Mouse (Mus musculus) cerebellum, adult 2 months (tissue): Measurements from ENCODE around the gene Tmem198b.

Source experiments
- CTCF ChIP-seq: fragments of 200-500 bp; IDR thresholded peaks from 2 replicates; pipeline ENCODE4 v1.5.1; 2011; ENCODE audit warnings: low read depth, mild to moderate bottlenecking, control low read depth, low read length, moderate library complexity, borderline replicate concordance; ENCODE audit not compliant: insufficient read depth
- POLR2A ChIP-seq: fragments of 200-500 bp; IDR thresholded peaks from 2 replicates; pipeline ENCODE4 v1.6.1; 2011; ENCODE audit warnings: low read length, control low read depth, borderline replicate concordance; ENCODE audit not compliant: insufficient read depth

GRCm38 (mm10) chr10:128794391-128794790, 9.8 kb downstream of the Tmem198b start:
- TF ChIP-seq CTCF: no peak
- TF ChIP-seq POLR2A: no peak
